Mouse (Mus musculus): Measurements from ENCODE around the gene Trabd2b. TPM values are rescaled to one million over a fixed set of nuclear protein-coding genes. Genes with fewer than 3 reads are reported as not detected.
A peak's percentile ranks its signal among the peaks of the same experiment; 100 is the strongest.

The Trabd2b gene
- polyA plus RNA-seq, 1 experiment from 2014 or later: 1.00 TPM

DNA sequence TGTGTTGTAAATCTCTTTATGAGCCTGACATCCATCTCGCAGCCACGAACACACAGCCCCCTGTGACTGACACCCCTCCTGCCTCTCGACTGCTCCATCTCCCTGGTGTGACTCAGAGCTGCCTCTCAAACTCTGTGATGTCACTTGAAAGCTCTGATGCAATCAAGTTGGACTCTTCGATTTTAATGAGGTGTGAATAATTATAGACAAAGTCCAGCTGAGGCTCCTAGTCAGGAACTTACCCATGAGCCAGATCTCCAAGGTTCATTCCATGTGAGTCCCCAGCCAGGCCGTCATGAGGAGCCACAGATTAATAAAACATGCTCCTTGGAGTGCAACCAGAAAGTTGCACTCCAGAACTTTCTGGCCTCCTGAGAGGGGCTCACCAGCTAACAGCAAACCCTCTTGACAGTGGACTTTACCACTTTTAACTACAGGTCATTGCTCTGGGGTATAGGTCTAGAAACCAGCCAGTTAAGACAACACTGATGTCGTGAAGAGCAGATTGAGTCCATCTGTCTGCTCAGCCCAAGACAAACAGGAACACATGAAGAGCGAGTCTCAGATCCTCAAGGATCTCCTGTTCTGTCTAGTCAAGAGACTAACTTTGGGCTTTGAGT, 221.3 kb downstream of the Trabd2b start:
- Histone ChIP-seq H3K9me3 (no peaks in the 10 kb centered on the region), H3K4me2 (no peak overlapping the region), H3K36me3 (replicated peaks) (no peaks in the 10 kb centered on the region), H3K27me3 (no peaks in the 10 kb centered on the region), H3K27ac (no peak overlapping the region), H3K9ac (no peak overlapping the region), H3K4me3 (replicated peaks) (no peak overlapping the region), H3K4me1 (peaks cover 11% of the 10 kb centered on the region)
- WGBS: 83% methylated on average over 7 of the region's 7 CpGs
- no peak for ATAC-seq (ENCODE audit: low FRiP score)

DNA sequence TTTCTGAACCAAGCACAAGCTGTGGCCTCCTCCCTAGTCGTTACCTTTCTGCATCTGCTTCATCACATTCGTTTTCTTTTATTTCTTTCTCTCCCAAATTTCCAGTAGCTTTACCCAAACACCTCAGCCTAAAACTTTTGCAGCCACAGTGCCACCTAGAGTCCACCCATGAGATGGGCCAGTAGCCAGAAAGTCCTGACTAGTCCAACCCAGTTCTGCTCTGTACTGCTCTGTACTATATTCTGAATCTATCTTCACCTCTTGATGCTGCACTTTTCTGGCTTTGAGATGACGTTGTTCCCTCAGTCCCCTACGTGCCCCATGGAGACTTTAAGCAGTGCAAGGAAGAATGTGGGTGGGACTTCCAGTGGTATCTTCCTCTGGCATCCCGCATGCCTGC, 229.4 kb downstream of the Trabd2b start:
- peaks cover 3% of the 10 kb centered on the region; the same call in 1 of the 2 replicates for H3K27me3 ChIP-seq
- no peaks in the 10 kb centered on the region for H3K4me1 ChIP-seq
- H3K27ac ChIP-seq: no peak overlapping the region
- WGBS: 25% methylated on average over 5 of the region's 5 CpGs
- no peak for ATAC-seq (ENCODE audit: low FRiP score)
- H3K4me2 ChIP-seq: no peak overlapping the region
- no peak overlapping the region for H3K9ac ChIP-seq
- H3K4me3 ChIP-seq (replicated peaks): no peak overlapping the region
- H3K9me3 ChIP-seq: no peaks in the 10 kb centered on the region
- no peaks in the 10 kb centered on the region for H3K36me3 ChIP-seq (replicated peaks)

DNA sequence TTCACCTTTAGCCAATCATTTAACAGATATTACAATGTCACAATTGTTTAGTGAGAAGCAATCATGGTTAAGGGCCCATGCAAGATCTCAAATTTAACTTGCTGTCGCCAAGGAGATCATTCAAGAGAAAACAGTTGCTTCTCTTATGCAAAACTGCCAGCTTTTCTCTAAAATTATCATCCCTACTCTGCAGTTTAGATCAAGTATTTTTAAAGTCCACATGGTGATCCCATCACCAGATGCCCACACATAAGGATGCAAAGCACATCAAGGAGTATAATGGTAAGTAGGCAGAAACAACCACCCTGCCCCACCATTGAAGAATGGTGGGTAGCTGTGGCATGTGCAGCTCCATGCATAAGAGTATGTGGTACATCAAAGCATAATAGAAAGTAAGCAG, 229.8 kb downstream of the Trabd2b start:
- Histone ChIP-seq H3K27me3 (peaks cover 3% of the 10 kb centered on the region; the same call in 1 of the 2 replicates), H3K4me3 (replicated peaks) (no peak overlapping the region), H3K9me3 (no peaks in the 10 kb centered on the region), H3K9ac (no peak overlapping the region), H3K36me3 (replicated peaks) (no peaks in the 10 kb centered on the region), H3K4me2 (no peak overlapping the region), H3K4me1 (no peaks in the 10 kb centered on the region), H3K27ac (no peak overlapping the region)
- WGBS: 85% methylated on average over 1 of the region's 1 CpGs
- ATAC-seq (ENCODE audit: low FRiP score): no peak

DNA sequence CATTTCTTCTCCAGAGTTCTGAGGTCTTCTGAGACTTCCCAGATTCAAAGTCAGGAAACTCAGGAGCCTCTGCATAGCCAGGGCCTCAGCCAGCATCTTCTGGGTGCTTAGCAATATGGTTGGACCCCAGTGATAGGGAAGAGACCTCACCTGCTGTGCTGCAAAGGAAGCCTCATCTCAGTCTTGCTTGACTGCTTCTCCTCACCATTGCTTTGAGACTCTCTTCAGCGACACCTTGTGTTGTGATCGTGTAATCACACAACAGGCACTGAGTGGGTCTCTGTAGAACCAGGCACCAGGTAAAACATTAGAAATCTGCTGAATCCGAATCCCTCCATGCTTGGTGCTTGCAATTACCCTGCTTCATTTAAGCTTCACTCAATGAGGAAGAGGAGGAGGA, 230.6 kb downstream of the Trabd2b start:
- Histone ChIP-seq H3K27me3 (peaks cover 3% of the 10 kb centered on the region; the same call in 1 of the 2 replicates), H3K36me3 (replicated peaks) (no peaks in the 10 kb centered on the region), H3K9ac (no peak overlapping the region), H3K4me2 (no peak overlapping the region), H3K27ac (no peak overlapping the region), H3K4me1 (no peaks in the 10 kb centered on the region), H3K9me3 (no peaks in the 10 kb centered on the region), H3K4me3 (replicated peaks) (no peak overlapping the region)
- ATAC-seq (ENCODE audit: low FRiP score): no peak
- WGBS: 12% methylated on average over 3 of the region's 3 CpGs

DNA sequence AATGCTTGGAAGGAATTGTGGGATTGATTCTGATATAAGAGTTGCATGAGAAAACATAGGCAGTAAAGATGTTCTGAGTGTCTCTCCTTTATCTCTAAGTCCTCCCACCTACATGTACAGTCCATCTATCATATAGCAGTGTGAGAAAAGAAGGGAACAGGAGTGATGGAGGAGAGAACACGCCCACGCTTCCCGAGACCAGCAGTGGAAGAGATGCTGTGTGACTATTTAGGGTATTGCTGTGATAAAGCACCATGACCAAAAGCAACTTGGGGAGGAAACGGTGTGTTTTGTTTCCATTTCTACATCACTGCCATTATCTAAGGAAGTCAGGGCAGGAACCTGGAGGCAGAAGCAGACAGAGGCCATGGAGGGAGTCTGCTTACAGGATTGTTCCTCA, 235.9 kb downstream of the Trabd2b start:
- no peaks in the 10 kb centered on the region for H3K36me3 ChIP-seq (replicated peaks)
- peaks cover 16% of the 10 kb centered on the region for H3K27me3 ChIP-seq
- no peak overlapping the region for H3K4me2 ChIP-seq
- ATAC-seq (ENCODE audit: low FRiP score): no peak
- H3K4me1 ChIP-seq: no peaks in the 10 kb centered on the region
- H3K4me3 ChIP-seq (replicated peaks): no peak overlapping the region
- H3K27ac ChIP-seq: no peak overlapping the region
- no peak overlapping the region for H3K9ac ChIP-seq
- H3K9me3 ChIP-seq: no peaks in the 10 kb centered on the region
- 89% methylated on average over 4 of the region's 4 CpGs for WGBS

DNA sequence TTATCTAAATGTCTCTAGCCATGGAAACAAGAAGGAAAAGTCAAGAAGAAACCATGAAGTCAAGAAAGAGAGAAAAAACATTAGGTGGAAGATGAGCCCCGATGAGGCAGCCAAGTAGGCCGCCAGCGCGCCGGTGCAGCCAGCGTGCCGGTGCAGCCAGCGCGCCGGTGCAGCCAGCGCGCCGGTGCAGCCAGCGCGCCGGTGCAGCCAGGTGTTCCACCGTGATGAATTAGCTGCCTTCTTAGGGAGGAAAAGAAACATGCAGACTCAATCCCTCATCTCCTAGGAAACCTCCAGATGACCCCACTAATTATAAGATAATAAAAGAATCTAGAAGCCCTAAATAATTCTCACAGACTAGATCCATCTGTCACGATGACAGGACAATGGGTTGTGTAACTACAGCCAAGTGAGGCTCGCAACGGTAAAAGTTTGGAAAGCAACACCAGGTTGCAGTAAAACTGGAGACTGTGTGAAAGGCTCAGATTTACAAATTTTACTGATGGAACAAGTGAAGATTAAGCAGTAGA, 237.2 kb downstream of the Trabd2b start:
- H3K4me1 ChIP-seq: peaks cover 4% of the 10 kb centered on the region; the same call in 1 of the 2 replicates
- H3K27ac ChIP-seq: no peak overlapping the region
- no peak overlapping the region for H3K4me3 ChIP-seq (replicated peaks)
- peaks cover 28% of the 10 kb centered on the region for H3K27me3 ChIP-seq
- H3K9me3 ChIP-seq: no peaks in the 10 kb centered on the region
- no peak overlapping the region for H3K4me2 ChIP-seq
- no peaks in the 10 kb centered on the region for H3K36me3 ChIP-seq (replicated peaks)
- no peak for ATAC-seq (ENCODE audit: low FRiP score)
- 84% methylated on average over 20 of the region's 20 CpGs for WGBS
- no peak overlapping the region for H3K9ac ChIP-seq

DNA sequence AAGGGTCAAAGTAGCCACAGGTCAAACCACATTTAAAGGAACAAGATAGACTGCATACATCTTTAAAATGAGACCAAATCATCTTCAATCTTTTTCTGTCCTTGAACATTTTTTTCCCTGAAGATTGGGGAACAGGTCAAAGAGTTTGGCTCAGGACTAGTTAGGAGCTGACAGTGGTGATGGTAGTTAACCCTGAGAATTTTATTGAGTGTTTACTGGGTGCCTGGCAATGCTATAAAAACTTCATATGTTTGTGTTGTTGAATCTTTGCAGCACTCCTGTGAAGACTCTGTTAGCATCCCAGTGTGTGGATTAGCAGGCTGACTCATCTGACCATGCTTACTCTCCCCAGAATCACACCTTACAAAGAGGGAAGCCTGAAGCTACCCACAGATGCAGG, 238.8 kb downstream of the Trabd2b start:
- H3K9ac ChIP-seq: no peak overlapping the region
- H3K4me2 ChIP-seq: no peak overlapping the region
- H3K27me3 ChIP-seq: peaks cover 44% of the 10 kb centered on the region
- no peaks in the 10 kb centered on the region for H3K36me3 ChIP-seq (replicated peaks)
- no peak overlapping the region for H3K27ac ChIP-seq
- H3K4me1 ChIP-seq: peaks cover 6% of the 10 kb centered on the region; the same call in 1 of the 2 replicates
- H3K4me3 ChIP-seq (replicated peaks): no peak overlapping the region
- no peak for ATAC-seq (ENCODE audit: low FRiP score)
- no peaks in the 10 kb centered on the region for H3K9me3 ChIP-seq

DNA sequence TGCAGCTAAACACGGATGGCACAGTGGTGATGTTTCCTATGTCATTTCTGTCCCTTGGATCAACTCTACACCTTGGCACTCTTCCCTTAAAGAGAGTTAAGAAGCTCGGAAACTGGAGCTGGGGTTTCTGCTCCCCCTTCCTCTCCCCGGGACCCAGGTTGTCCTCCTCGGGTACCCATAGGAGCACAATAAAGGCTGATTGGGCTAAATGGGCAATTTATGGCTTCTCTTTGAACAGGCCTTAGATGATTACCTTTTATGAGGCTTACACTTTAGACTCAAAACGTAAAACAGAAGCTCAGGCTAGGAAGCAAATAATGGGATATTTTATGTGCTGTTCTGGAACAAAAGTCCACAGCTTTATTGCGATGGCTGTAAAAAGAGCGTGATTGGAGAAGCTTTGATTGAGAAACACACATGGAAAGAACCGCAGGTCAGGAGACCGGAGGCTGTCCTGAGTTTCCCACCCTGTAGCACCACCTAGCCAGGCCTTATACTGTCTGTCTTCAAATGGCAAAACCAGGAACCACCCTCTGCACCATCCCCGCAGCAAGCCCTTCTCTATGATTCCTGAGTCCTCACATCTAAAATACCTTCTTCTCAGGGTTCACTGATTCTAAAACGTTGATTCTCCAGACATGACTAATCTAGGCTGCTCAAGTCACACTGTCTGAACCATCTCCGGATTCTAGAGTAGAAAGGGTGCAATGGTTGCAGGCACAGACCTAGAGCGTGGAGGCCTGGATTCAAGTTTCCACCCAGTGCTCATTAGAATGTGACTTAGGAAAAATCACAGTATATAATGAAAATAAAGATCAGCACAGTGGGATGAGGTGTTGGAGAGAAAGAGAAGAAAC, 240.5 kb downstream of the Trabd2b start:
- Histone ChIP-seq H3K4me1 (peaks cover 6% of the 10 kb centered on the region; the same call in 1 of the 2 replicates), H3K36me3 (replicated peaks) (no peaks in the 10 kb centered on the region), H3K4me2 (no peak overlapping the region), H3K9me3 (no peaks in the 10 kb centered on the region), H3K27me3 (peaks cover 59% of the 10 kb centered on the region), H3K4me3 (replicated peaks) (no peak overlapping the region), H3K27ac (no peak overlapping the region), H3K9ac (no peak overlapping the region)
- WGBS: 73% methylated on average over 13 of the region's 13 CpGs
- no peak for ATAC-seq (ENCODE audit: low FRiP score)

DNA sequence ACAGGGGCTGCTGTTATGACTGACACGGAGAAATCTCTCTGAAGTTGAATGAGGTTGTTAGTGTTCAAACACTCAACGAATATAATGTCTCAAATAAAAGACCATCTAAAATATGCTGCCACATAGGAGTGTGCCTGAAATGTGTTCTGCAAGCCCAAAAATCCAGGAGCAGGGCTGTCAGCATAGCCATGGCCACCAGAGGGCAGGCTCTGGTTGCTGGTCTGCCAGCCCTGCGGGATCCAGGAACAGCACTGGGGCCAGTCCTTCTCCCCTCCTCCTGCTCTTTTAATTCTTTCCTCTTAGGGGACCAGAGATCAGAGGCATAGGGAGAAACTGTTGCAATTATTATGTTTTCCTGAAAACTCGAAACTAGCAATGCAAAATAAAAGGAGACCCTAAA, 241.2 kb downstream of the Trabd2b start:
- Histone ChIP-seq H3K36me3 (replicated peaks) (no peaks in the 10 kb centered on the region), H3K9ac (no peak overlapping the region), H3K27ac (no peak overlapping the region), H3K9me3 (no peaks in the 10 kb centered on the region), H3K4me3 (replicated peaks) (no peak overlapping the region), H3K4me2 (no peak overlapping the region), H3K27me3 (peaks cover 59% of the 10 kb centered on the region), H3K4me1 (peaks cover 6% of the 10 kb centered on the region; the same call in 1 of the 2 replicates)
- WGBS: 11% methylated on average over 4 of the region's 4 CpGs
- ATAC-seq (ENCODE audit: low FRiP score): 0 out of 2 replicates have a peak, but pooled peaks have one; percentile 23

DNA sequence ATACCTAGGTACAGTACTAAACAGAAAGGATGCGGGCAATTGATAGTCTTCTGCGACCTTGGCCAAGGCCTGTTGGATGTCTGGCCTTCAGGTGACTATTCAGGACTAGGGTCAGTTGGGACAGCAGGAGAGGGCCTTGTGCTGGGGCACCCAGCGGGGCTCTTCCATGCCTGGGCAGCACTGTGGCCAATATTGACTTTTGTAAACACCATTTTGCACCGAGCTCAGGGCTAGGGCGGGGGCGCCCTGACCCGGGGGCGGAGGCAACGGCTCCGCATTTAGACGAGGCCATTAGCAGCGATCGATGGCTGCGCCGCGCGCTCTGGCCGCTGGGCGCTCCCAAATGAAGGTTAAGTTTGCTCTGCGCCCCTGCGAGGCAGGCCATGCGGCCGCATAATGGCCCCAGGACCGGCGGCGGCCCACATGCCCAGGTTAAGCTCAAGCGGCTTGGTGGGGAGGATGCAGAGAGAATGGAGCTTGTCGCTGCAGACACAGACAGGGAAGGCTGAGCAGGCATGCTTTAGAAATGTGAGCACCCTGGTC, 242.1 kb downstream of the Trabd2b start:
- Histone ChIP-seq H3K27ac (no peak overlapping the region), H3K9me3 (no peaks in the 10 kb centered on the region), H3K9ac (no peak overlapping the region), H3K4me2 (0 out of 2 replicates have a peak overlapping the region, but pooled peaks have one; percentile 10), H3K4me3 (replicated peaks) (no peak overlapping the region), H3K36me3 (replicated peaks) (no peaks in the 10 kb centered on the region), H3K27me3 (peaks cover 59% of the 10 kb centered on the region), H3K4me1 (peaks cover 6% of the 10 kb centered on the region; the same call in 1 of the 2 replicates)
- ATAC-seq (ENCODE audit: low FRiP score): peak; percentile 49; the same call in 1 of the 2 replicates
- WGBS: 9% methylated on average over 28 of the region's 28 CpGs

DNA sequence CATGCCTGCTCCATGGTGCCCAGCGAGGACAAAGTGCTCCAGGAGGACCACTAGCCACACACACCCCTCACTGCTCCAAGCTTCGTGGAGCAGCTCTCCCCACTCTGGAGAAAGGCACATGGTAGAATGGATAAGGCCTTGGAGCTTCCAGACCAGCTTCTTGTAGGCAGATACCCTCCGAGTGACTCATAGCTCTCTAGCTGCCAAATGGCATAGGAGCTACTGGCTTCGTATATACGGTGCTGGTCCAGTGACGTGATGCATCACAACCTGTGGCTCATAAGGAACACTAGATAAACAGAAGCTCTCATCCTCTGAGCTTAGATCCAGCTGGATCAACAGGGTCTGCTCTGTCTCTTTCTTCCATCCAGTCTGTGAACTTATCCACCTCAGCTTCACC, 244.0 kb downstream of the Trabd2b start:
- Histone ChIP-seq H3K4me2 (no peak overlapping the region), H3K9me3 (no peaks in the 10 kb centered on the region), H3K4me1 (peaks cover 6% of the 10 kb centered on the region; the same call in 1 of the 2 replicates), H3K27me3 (peaks cover 58% of the 10 kb centered on the region), H3K27ac (no peak overlapping the region), H3K4me3 (replicated peaks) (no peak overlapping the region), H3K36me3 (replicated peaks) (no peaks in the 10 kb centered on the region), H3K9ac (no peak overlapping the region)
- WGBS: 84% methylated on average over 6 of the region's 6 CpGs
- ATAC-seq (ENCODE audit: low FRiP score): no peak

DNA sequence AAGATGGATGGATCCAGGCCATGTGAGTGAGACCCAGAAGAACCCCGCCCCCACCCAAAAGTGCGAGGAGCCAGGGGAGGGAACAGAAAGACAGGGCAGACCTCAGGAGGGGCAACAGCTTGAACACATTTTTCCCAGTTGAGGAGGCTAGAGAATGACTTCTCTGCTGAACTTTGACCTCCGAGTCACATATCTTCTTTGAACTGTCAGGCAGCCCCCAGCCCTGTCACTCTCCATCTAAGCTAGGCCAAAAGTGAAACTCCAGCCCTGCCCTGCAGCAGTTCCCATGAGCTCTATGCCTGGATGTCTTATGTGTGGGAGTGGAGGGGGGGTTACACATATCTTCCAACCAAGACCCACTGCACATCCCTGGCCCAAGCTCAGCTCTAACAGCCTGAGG, 244.5 kb downstream of the Trabd2b start:
- Histone ChIP-seq H3K27me3 (peaks cover 55% of the 10 kb centered on the region), H3K4me3 (replicated peaks) (no peak overlapping the region)

More for the DNA sequence above, 244.5 kb downstream of the Trabd2b start:
- WGBS: 51% methylated on average over 3 of the region's 3 CpGs
- Histone ChIP-seq H3K9ac (no peak overlapping the region), H3K9me3 (no peaks in the 10 kb centered on the region), H3K36me3 (replicated peaks) (no peaks in the 10 kb centered on the region), H3K4me1 (peaks cover 6% of the 10 kb centered on the region; the same call in 1 of the 2 replicates), H3K27ac (no peak overlapping the region), H3K4me2 (no peak overlapping the region)
- no peak for ATAC-seq (ENCODE audit: low FRiP score)

All from forebrain, embryonic 12.5 days (tissue).